Comparison of ENCODE assay signal across 8 mouse cellular contexts in the genomic region with DNA sequence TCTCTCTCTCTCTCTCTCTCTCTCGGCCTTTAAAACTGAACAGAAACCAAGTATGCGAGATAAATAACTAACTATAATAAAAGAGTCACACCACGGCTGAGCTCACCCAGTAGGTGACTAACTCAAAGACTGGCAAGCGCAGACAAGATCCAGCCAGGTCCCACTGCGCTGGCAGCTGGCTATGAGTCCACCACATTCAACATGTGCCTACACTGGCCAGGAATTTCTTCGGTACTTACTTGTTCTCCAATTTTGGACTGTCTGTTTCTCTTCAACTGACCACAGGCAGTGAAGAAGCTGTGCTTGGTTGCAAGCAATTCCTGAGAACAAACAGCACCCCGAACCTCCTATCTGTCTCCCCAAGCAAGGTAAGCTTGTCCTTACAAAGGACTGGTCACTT. TPM values are rescaled to one million over a fixed set of nuclear protein-coding genes. Genes with fewer than 3 reads are reported as not detected.
A peak's percentile ranks its signal among the peaks of the same experiment; 100 is the strongest.
DNase-seq lines count a peak whose midpoint lies in the region; ATAC-seq and TF ChIP-seq lines count a peak whose summit lies in the region.

No protein-coding gene starts in this region.

- peak overlapping the region; percentile 93 for H3K4me2 ChIP-seq in heart, postnatal 0 days (ENCODE audit: low read depth, low read length)
- peak overlapping the region; percentile 85 for H3K4me2 ChIP-seq in stomach, embryonic 15.5 days

- H3K9ac ChIP-seq in heart, postnatal 0 days (replicated peaks; ENCODE audit: low read depth, low read length), result 0 out of 2 replicates have a peak overlapping the region, but pooled peaks have one; percentile 9
- no peak overlapping the region for H3K9ac ChIP-seq in stomach, embryonic 15.5 days

- no peak for ATAC-seq in cerebellum, adult (ENCODE audit: insufficient number of reproducible peaks, low FRiP score, low TSS enrichment)
- ATAC-seq in heart, postnatal 0 days (ENCODE audit: insufficient read depth, low read depth), result no peak
- ATAC-seq in stomach, embryonic 15.5 days (ENCODE audit: insufficient read depth, low FRiP score, low read depth), result no peak

- H3K27me3 ChIP-seq in heart, postnatal 0 days (ENCODE audit: control insufficient read depth, insufficient read depth, low read length), result no peaks in the 10 kb centered on the region
- H3K27me3 ChIP-seq in stomach, embryonic 15.5 days (replicated peaks), result no peaks in the 10 kb centered on the region

- 21% methylated on average over 7 of the region's 7 CpGs for WGBS in heart, postnatal 0 days
- WGBS in stomach, embryonic 15.5 days, result 41% methylated on average over 7 of the region's 7 CpGs

- peak overlapping the region; percentile 86 for H3K4me3 ChIP-seq in heart, postnatal 0 days (ENCODE audit: low read depth, low read length)
- H3K4me3 ChIP-seq in stomach, embryonic 15.5 days (replicated peaks), result peak overlapping the region; percentile 96

- peaks cover 36% of the 10 kb centered on the region for H3K4me1 ChIP-seq in heart, postnatal 0 days (ENCODE audit: control insufficient read depth, insufficient read depth)
- H3K4me1 ChIP-seq in stomach, embryonic 15.5 days, result peaks cover 22% of the 10 kb centered on the region

- H3K9me3 ChIP-seq in heart, postnatal 0 days (replicated peaks; ENCODE audit: control insufficient read depth, low read length), result no peaks in the 10 kb centered on the region
- H3K9me3 ChIP-seq in stomach, embryonic 15.5 days, result no peaks in the 10 kb centered on the region

- H3K27ac ChIP-seq in heart, postnatal 0 days (ENCODE audit: low read depth), result peak overlapping the region; percentile 94
- H3K27ac ChIP-seq in stomach, embryonic 15.5 days, result no peak overlapping the region

- TF ChIP-seq EP300 in heart, postnatal 0 days (IDR thresholded peaks at IDR 0.05; ENCODE audit: low read depth), result no peak

- peak; percentile 34 to 35 for DNase-seq in cerebellum, adult 18-20 months
- peak; percentile 45 for DNase-seq in cerebellum, adult 9-11 months
- peak; percentile 52 for DNase-seq in heart, postnatal 0 days (ENCODE audit: low spot score)
- peak; percentile 27 to 50 for DNase-seq in kidney, postnatal 4 days
- DNase-seq in left cerebral cortex, adult 18-20 months (ENCODE audit: low spot score in 2 of 2), result no peak
- no peak for DNase-seq in frontal cortex, postnatal 10 days (ENCODE audit: low spot score in 2 of 2)

- no peak for TF ChIP-seq CTCF in heart, postnatal 0 days (IDR thresholded peaks at IDR 0.05; ENCODE audit: low read depth)

- peaks cover 29% of the 10 kb centered on the region for H3K36me3 ChIP-seq in heart, postnatal 0 days (replicated peaks; ENCODE audit: control insufficient read depth, insufficient read depth, low read length)
- H3K36me3 ChIP-seq in stomach, embryonic 15.5 days, result peaks cover 19% of the 10 kb centered on the region

RNA-seq across cellular contexts. Expression of gene Ankrd10, which starts 2.1 kb away (rescaled TPM):
- total RNA-seq in heart, postnatal 0 days (2014; rRNA removed; ENCODE audit: low replicate concordance), result 113 and 152 TPM in 2 replicates
- polyA plus RNA-seq in heart, postnatal 0 days (2015; fragmentation: Nextera tagmentation; extraction: Ambion mirVana), result 52.2 and 54.9 TPM in 2 replicates
- polyA plus RNA-seq in stomach, embryonic 15.5 days (2015; fragmentation: Nextera tagmentation; extraction: Ambion mirVana), result 79.2 and 80.2 TPM in 2 replicates
- 10 to 100 TPM; 50.1 to 52.4 TPM for total RNA-seq in left cerebral cortex, adult 18-20 months (2021)

Comparison
In these comparisons a context has a peak if more than half of its experiments do, and no peak if none do; other contexts are left out.
1. DNase-seq: peak in cerebellum, adult 18-20 months (2 of 2), cerebellum, adult 9-11 months (single experiment), heart, postnatal 0 days (single experiment) and kidney, postnatal 4 days (2 of 2); none in left cerebral cortex, adult 18-20 months (0 of 2) and frontal cortex, postnatal 10 days (0 of 2).